ENCODE assay signal across 8 mouse cellular contexts in the genomic region with DNA sequence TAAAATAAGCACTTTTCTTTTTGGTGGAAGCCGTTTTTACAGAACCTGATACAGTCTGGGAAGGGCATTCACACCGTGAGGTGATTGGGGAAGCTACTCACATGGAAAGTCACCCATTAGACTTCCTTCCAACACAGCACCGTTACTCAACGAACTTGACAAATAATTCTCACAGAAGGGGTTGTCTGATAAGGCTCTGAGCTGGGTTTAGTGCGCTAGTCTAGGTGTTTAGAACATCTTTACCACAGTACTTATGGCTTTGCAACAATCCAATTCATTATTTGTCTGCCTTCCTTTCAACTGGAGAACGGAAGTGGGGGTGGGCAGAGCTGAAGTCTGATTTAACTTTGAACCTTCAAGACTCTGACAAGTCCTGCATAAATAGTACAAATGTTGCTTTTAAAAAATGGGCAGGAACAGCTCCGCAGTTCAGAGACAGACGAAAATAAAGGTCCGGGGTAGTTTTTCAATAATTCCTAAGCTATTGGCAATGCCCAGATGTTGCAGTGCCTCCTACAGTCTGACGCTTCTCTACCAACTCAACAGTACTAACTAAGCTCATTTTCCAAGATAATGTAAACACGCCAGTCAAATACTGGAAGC. TPM values are rescaled to one million over a fixed set of nuclear protein-coding genes. Genes with fewer than 3 reads are reported as not detected.
A peak's percentile ranks its signal among the peaks of the same experiment; 100 is the strongest.
DNase-seq lines count a peak whose midpoint lies in the region; ATAC-seq and TF ChIP-seq lines count a peak whose summit lies in the region.

No protein-coding gene starts in this region.

- H3K27me3 ChIP-seq in forebrain, embryonic 12.5 days: no peaks in the 10 kb centered on the region

- H3K4me2 ChIP-seq in forebrain, embryonic 12.5 days: peak overlapping the region; percentile 74

- H3K9me3 ChIP-seq in ES-E14 (ENCODE audit: control insufficient read depth, insufficient read depth, low read depth, low read length): no peaks in the 10 kb centered on the region
- no peaks in the 10 kb centered on the region for H3K9me3 ChIP-seq in forebrain, embryonic 12.5 days

- peak overlapping the region; percentile 58 to 84 for H3K4me3 ChIP-seq in ES-E14 (ENCODE audit: insufficient read depth in 1 of 2, low read depth in 1 of 2, low read length in 2 of 2, poor library complexity in 1 of 2, severe bottlenecking in 1 of 2)
- peak overlapping the region; percentile 55 for H3K4me3 ChIP-seq in forebrain, embryonic 12.5 days (replicated peaks)

- H3K27ac ChIP-seq in ES-E14 (ENCODE audit: insufficient read depth, low read depth, low read length, poor library complexity, severe bottlenecking): no peak overlapping the region
- no peak overlapping the region for H3K27ac ChIP-seq in forebrain, embryonic 12.5 days

- 0 out of 2 replicates have a peak overlapping the region, but pooled peaks have one; percentile 16 for H3K9ac ChIP-seq in ES-E14 (ENCODE audit: insufficient read depth, low read depth, low read length, poor library complexity, severe bottlenecking)
- peak overlapping the region; percentile 57 for H3K9ac ChIP-seq in forebrain, embryonic 12.5 days

- H3K4me1 ChIP-seq in ES-E14 (ENCODE audit: control insufficient read depth in 2 of 2, insufficient read depth in 2 of 2, low read length in 2 of 2, poor library complexity in 1 of 2): peaks cover 0 to 3% of the 10 kb centered on the region in 2 experiments; a peak in 2 of 4 replicates
- H3K4me1 ChIP-seq in forebrain, embryonic 12.5 days: peaks cover 10% of the 10 kb centered on the region

- DNase-seq in adrenal gland, adult (ENCODE audit: inconsistent age in 2 of 2, low spot score in 1 of 2): peak; percentile 38 to 87
- DNase-seq in adrenal gland, adult 8-10 months: no peak
- no peak for DNase-seq in ES-E14 (ENCODE audit: low read depth, low spot score)
- DNase-seq in kidney, adult 8-10 months: peak; percentile 43 to 61
- DNase-seq in mesoderm, embryonic 11.5 days (ENCODE audit: low read depth, low spot score): peak; percentile 6
- no peak for DNase-seq in urinary bladder, postnatal 14 days (ENCODE audit: low spot score)

- no peak; the same call in 1 of the 2 replicates for ATAC-seq in forebrain, embryonic 12.5 days (ENCODE audit: low FRiP score)
- no peak; the same call in 1 of the 2 replicates for ATAC-seq in monocyte, adult 5-6 weeks (replicated peaks; ENCODE audit: insufficient number of reproducible peaks, low FRiP score, low TSS enrichment, poor library complexity, severe bottlenecking)

- WGBS in forebrain, embryonic 12.5 days: 42% methylated on average over 11 of the region's 11 CpGs

- in situ Hi-C loops in ES-E14 (cut with MboI; ENCODE audit: low sequenced_read_pairs in 2 of 2, unreplicated experiment in 2 of 2): no loop called here

- H3K36me3 ChIP-seq in ES-E14 (ENCODE audit: control insufficient read depth, insufficient read depth, low read length, poor library complexity, severe bottlenecking): no peaks in the 10 kb centered on the region
- H3K36me3 ChIP-seq in forebrain, embryonic 12.5 days (replicated peaks): no peaks in the 10 kb centered on the region

TF ChIP-seq in ES-E14, 5 proteins besides CTCF, POLR2A, EP300 and RAD21:
- TF ChIP-seq HCFC1 (IDR thresholded peaks at IDR 0.05; ENCODE audit: borderline replicate concordance, insufficient read depth, low read length) (no peak), ZC3H11A (IDR thresholded peaks at IDR 0.05; ENCODE audit: borderline replicate concordance, low read depth, low read length) (no peak), MAFK (IDR thresholded peaks at IDR 0.05; ENCODE audit: insufficient read depth, low read depth, low read length) (no peak), ZNF384 (IDR thresholded peaks at IDR 0.05; ENCODE audit: low read depth, low read length) (no peak), CHD2 (IDR thresholded peaks at IDR 0.05; ENCODE audit: low read depth, low read length) (no peak)

RNA-seq across cellular contexts. Expression of a gene that starts 0.9 kb away (rescaled TPM):
- 100 to 1,000 TPM; 101 to 277 (median 170) TPM for total RNA-seq in adrenal gland, adult 8-10 months (2022)
- total RNA-seq in ES-E14 (2012; rRNA removed): 10.7 and 15.0 TPM in 2 replicates
- 16.1 and 16.8 TPM in 2 replicates for polyA plus RNA-seq in forebrain, embryonic 12.5 days (2016; fragmentation: Nextera tagmentation; extraction: Ambion mirVana)
- total RNA-seq in monocyte, adult 5-6 weeks (2017): 71.6 to 118 TPM (median 98.2 TPM) in 3 replicates

RNA-seq across cellular contexts. Expression of a gene that starts 24.1 kb away (rescaled TPM):
- total RNA-seq in adrenal gland, adult 8-10 months (2022): 1 to 10 TPM; 3.7 to 6.2 (median 4.7) TPM
- 1.2 and 1.7 TPM in 2 replicates for total RNA-seq in ES-E14 (2012; rRNA removed)
- 6.1 and 6.3 TPM in 2 replicates for polyA plus RNA-seq in forebrain, embryonic 12.5 days (2016; fragmentation: Nextera tagmentation; extraction: Ambion mirVana)
- total RNA-seq in monocyte, adult 5-6 weeks (2017): 13.1 to 32.7 TPM (median 16.9 TPM) in 3 replicates

RNA-seq across cellular contexts. Expression of a gene that starts 51.5 kb away (rescaled TPM):
- 1 to 10 TPM in 3 of 4 experiments, under 1 TPM in 1; 0.64 to 3.4 (median 1.8) TPM for total RNA-seq in adrenal gland, adult 8-10 months (2022)
- total RNA-seq in ES-E14 (2012; rRNA removed): 0.37 and 0.89 TPM in 2 replicates
- polyA plus RNA-seq in forebrain, embryonic 12.5 days (2016; fragmentation: Nextera tagmentation; extraction: Ambion mirVana): 1.9 and 2.3 TPM in 2 replicates
- not detected in 3 replicates for total RNA-seq in monocyte, adult 5-6 weeks (2017)

RNA-seq across cellular contexts. Expression of a gene that starts 56.9 kb away (rescaled TPM):
- 10 to 100 TPM in 2 of 4 experiments, 1 to 10 TPM in 2; 7.0 to 15.3 (median 9.9) TPM for total RNA-seq in adrenal gland, adult 8-10 months (2022)
- total RNA-seq in ES-E14 (2012; rRNA removed): 0.09 TPM in 1 of 2 replicates, not detected in the other
- 0.24 and 0.26 TPM in 2 replicates for polyA plus RNA-seq in forebrain, embryonic 12.5 days (2016; fragmentation: Nextera tagmentation; extraction: Ambion mirVana)
- 11.5 to 16.9 TPM (median 15.2 TPM) in 3 replicates for total RNA-seq in monocyte, adult 5-6 weeks (2017)

Comparison
In these comparisons a context has a peak if more than half of its experiments do, and no peak if none do; other contexts are left out.
1. DNase-seq: peak in adrenal gland, adult (2 of 2), kidney, adult 8-10 months (2 of 2) and mesoderm, embryonic 11.5 days (single experiment); none in adrenal gland, adult 8-10 months (single experiment), ES-E14 (single experiment) and urinary bladder, postnatal 14 days (single experiment).